Mouse (Mus musculus) megakaryocyte, embryonic 14.5 days (primary cell): ENCODE data around the gene Irf9.

Source experiments
- FLI1 ChIP-seq: IDR thresholded peaks from 2 replicates; pipeline ENCODE4 v1.6.1; 2012; ENCODE audit warnings: low read length, inconsistent platforms, mixed read lengths
- GATA1 ChIP-seq: IDR thresholded peaks from 3 replicates; pipeline ENCODE4 v1.6.1; 2012; ENCODE audit warnings: mixed read lengths, low read length, inconsistent platforms, borderline replicate concordance

DNA sequence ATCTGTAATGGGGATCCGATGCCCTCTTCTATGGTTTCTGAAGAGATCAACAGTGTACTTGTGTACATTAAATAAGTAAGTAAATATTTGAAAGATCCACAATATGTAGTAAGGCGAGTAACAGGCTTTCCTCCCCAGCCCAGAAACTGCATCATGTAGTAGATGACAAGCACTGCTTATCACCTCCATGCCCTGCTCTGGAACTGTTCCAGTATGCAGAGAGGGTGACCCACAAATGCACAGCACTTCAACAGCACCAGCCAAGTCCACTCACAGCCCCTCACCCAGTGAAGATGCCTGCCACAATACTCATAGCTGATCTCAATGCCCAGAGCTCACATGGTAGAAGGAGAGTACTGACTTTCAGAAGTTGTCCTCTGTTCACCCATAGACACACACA is 32.8 kb upstream of the Irf9 start:
- TF ChIP-seq GATA1: no peak
- TF ChIP-seq FLI1: no peak
